Mouse (Mus musculus) kidney, adult 2 months (tissue): ENCODE measurements around the gene Foxred2.

Experiments
- CTCF ChIP-seq: fragments of 200-500 bp; conservative IDR thresholded peaks from 2 replicates; pipeline ENCODE4 v1.5.1; 2011; ENCODE audit warnings: low read depth, mild to moderate bottlenecking, control low read depth, low read length, moderate library complexity, mixed read lengths; ENCODE audit not compliant: insufficient read depth, insufficient read length
- POLR2A ChIP-seq: fragments of 200-500 bp; IDR thresholded peaks from one replicate; pipeline ENCODE4 v1.6.1; 2011; ENCODE audit warnings: low read depth, low read length, control low read depth

GRCm38 (mm10) chr15:77933222-77933621 is 23.3 kb downstream of the Foxred2 start:
- no peak for TF ChIP-seq POLR2A
- no peak for TF ChIP-seq CTCF
